Mouse (Mus musculus) heart, adult 2 months (tissue): ENCODE data around the gene Dppa1. TPM values are rescaled to one million over a fixed set of nuclear protein-coding genes. Genes with fewer than 3 reads are reported as not detected.
"Not testable (repeated sequence)": the region's sequence is repeated elsewhere in the genome, so short reads cannot be mapped to it uniquely, and the experiment has no call there.

Experiments
- DNase-seq, 2 experiments: peaks; one replicate each; pipeline ENCODE4 v3.0.0; 2021
- H3K27ac ChIP-seq: fragments of 200-600 bp; 2 replicates; pipeline ENCODE4 v1.8.1; 2022
- H3K27me3 ChIP-seq: fragments of 200-500 bp; 2 replicates; pipeline ENCODE4 v1.6.1; 2012; ENCODE audit warnings: mild to moderate bottlenecking, low read length, inconsistent platforms, mixed read lengths; ENCODE audit not compliant: control insufficient read depth, insufficient read depth
- H3K36me3 ChIP-seq: fragments of 200-500 bp; 2 replicates; pipeline ENCODE4 v1.6.1; 2012; ENCODE audit warnings: low read length, inconsistent platforms; ENCODE audit not compliant: control insufficient read depth, insufficient read depth
- H3K4me1 ChIP-seq: fragments of 200-500 bp; 2 replicates; pipeline ENCODE4 v1.6.1; 2011; ENCODE audit warnings: low read length; ENCODE audit not compliant: control insufficient read depth, insufficient read depth
- H3K4me3 ChIP-seq: fragments of 200-600 bp; 2 replicates; pipeline ENCODE4 v1.8.1; 2022
- H3K79me2 ChIP-seq: fragments of 200-500 bp; replicated peaks from 2 replicates; pipeline ENCODE4 v1.6.1; 2012; ENCODE audit warnings: mild to moderate bottlenecking, inconsistent platforms, low read length, moderate library complexity, mixed read lengths; ENCODE audit not compliant: control insufficient read depth, insufficient read depth
- H3K9ac ChIP-seq: fragments of 200-500 bp; 2 replicates; pipeline ENCODE4 v1.6.1; 2012; ENCODE audit warnings: low read depth, mild to moderate bottlenecking, control low read depth, inconsistent platforms, low read length, mixed read lengths
- CTCF ChIP-seq: fragments of 200-600 bp; IDR thresholded peaks from 2 replicates; pipeline ENCODE4 v1.8.1; 2022; ENCODE audit warnings: antibody characterized with exemption, mild to moderate bottlenecking, moderate library complexity
- EP300 ChIP-seq: fragments of 200-500 bp; IDR thresholded peaks from 2 replicates; pipeline ENCODE4 v1.6.1; 2011; ENCODE audit warnings: low read depth, low read length, control low read depth; ENCODE audit not compliant: insufficient read depth
- POLR2A ChIP-seq: fragments of 200-500 bp; IDR thresholded peaks from 2 replicates; pipeline ENCODE4 v1.6.1; 2011; ENCODE audit warnings: mild to moderate bottlenecking, low read depth, low read length, control low read depth; ENCODE audit not compliant: insufficient read depth
- WGBS: fragments of 180-500 bp; shearing (Covaris S2); methylation state at CpG from one replicate; pipeline ENCODE4 v1.1.7; 2018; 5-methylcytosine and 5-hydroxymethylcytosine counted together
- intact Hi-C: fragments of 180-260 bp; cut with DNase I; formaldehyde crosslinking; loops from one replicate; pipeline ENCODE4 v1.15.1; 2025
- polyA plus RNA-seq: library from polyadenylated mRNA; depleted of rRNA; stranded (reverse); fragments of >200 nt; gene quantifications from 2 replicates; pipeline ENCODE4 v1.2.3, GENCODE M21; 2012
- total RNA-seq, 2 experiments: library from RNA; stranded (reverse); gene quantifications; 2 replicates each; pipeline ENCODE4 v1.2.3; 2021

Dppa1 gene
- total and polyA plus RNA-seq, 3 experiments = not detected

DNA sequence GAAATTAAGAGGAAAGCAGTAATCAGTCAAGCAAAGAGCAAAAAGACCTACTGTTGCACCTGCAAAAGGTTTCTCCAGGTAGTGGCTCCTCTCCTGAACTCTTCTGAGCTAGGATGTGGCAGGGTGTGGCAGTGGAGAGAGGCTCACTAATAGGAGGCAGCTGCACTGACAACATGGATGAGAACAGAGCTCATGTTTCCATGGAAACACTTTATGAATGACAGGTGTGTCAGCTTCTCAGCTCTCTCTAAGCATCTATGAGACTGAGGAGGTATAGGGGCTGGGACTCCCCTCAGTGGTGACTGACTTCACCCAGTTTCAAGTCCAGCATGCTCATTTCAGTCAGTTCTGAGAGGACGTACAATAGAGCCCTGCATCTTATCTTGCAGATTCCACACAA is 15.8 kb upstream of the Dppa1 start:
- DNase-seq = no peak
- Histone ChIP-seq H3K36me3 (no peaks in the 10 kb centered on the region), H3K79me2 (no peaks in the 10 kb centered on the region), H3K27ac (no peak overlapping the region), H3K27me3 (no peaks in the 10 kb centered on the region), H3K9ac (no peak overlapping the region), H3K4me1 (no peaks in the 10 kb centered on the region), H3K4me3 (no peak overlapping the region)
- intact Hi-C loops = no loop called here
- TF ChIP-seq POLR2A (no peak), EP300 (no peak), CTCF (no peak)
- WGBS = 44% methylated on average over 1 of the region's 1 CpGs

DNA sequence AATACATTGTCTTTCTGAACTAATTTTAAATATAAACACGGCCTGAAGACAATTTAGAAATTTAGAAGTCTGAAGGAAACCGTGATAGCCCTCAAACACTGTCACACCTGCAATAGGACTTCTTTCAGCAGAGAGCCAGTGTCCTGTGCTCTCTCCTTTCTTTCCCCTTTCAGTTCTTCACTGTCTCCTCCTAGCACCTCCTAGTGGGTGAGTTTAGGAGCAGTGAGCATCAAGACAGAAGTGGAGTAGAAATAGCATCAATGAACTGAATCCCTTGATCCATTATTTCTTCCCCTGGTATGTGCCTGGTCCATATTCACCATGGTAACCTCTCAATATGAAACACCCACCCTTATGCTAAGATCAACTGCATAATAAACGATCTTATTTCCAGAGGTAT is 7.5 kb upstream of the Dppa1 start:
- H3K79me2 ChIP-seq = no peaks in the 10 kb centered on the region
- H3K27ac ChIP-seq = no peak overlapping the region
- no peak overlapping the region for H3K4me3 ChIP-seq
- no peaks in the 10 kb centered on the region for H3K4me1 ChIP-seq
- H3K27me3 ChIP-seq = no peaks in the 10 kb centered on the region
- no peak overlapping the region for H3K9ac ChIP-seq
- no peaks in the 10 kb centered on the region for H3K36me3 ChIP-seq
- TF ChIP-seq CTCF (no peak), EP300 (no peak), POLR2A (no peak)
- WGBS = 69% methylated on average over 3 of the region's 3 CpGs
- DNase-seq = no peak
- intact Hi-C loops = no loop called here

DNA sequence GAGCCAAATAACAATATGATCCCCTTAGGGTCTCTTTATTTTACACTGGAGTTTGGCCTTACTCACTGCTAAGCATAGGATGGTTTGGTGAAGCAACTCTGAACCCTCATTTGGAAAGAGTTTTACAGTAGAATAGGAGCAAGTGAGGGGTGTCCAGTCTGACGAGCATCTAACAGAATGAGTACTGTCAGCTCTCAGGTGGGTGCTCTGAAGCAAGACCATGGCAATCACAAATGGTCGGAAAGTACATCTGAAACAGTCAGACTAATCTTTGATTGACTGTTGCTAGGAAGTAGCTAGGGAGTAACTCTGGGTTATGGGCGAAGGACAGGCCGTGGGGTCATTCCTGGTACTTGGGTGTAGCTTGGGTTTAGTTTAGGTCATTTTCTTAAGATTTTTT is 6.5 kb upstream of the Dppa1 start:
- H3K9ac ChIP-seq, DNase-seq, H3K27me3 ChIP-seq, H3K27ac ChIP-seq, H3K4me1 ChIP-seq, H3K36me3 ChIP-seq, H3K79me2 ChIP-seq, intact Hi-C loops, H3K4me3 ChIP-seq: not testable (repeated sequence)
- 87% methylated on average over 4 of the region's 4 CpGs for WGBS

DNA sequence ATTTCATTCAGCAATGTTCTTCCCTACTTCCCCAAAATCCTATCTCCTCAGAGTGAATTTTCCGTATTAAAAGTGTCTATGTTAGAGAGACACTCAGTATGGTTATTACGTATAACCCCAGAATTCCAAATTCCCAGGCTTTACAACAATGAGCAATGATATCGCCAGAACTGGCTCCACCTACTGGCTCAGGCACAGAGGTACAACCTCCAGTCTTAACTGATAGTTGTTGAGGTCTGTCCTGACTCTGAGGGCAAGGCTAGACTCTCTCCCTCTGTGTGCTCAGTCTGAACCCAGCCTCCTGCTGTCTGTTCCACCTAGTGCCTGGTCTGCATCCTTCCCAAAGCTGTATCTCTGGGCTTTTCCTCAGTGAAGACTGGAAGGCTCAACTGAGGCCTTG is 2.6 kb upstream of the Dppa1 start:
- no peak overlapping the region for H3K27ac ChIP-seq
- TF ChIP-seq POLR2A (no peak), CTCF (peak; percentile 68), EP300 (no peak)
- no peaks in the 10 kb centered on the region for H3K4me1 ChIP-seq
- H3K9ac ChIP-seq = no peak overlapping the region
- intact Hi-C loops = no loop called here
- 26% methylated on average over 3 of the region's 3 CpGs for WGBS
- H3K4me3 ChIP-seq = no peak overlapping the region
- H3K27me3 ChIP-seq = no peaks in the 10 kb centered on the region
- H3K36me3 ChIP-seq = no peaks in the 10 kb centered on the region
- H3K79me2 ChIP-seq = no peaks in the 10 kb centered on the region
- peak in 1 of 2 experiments; percentile 28 for DNase-seq

DNA sequence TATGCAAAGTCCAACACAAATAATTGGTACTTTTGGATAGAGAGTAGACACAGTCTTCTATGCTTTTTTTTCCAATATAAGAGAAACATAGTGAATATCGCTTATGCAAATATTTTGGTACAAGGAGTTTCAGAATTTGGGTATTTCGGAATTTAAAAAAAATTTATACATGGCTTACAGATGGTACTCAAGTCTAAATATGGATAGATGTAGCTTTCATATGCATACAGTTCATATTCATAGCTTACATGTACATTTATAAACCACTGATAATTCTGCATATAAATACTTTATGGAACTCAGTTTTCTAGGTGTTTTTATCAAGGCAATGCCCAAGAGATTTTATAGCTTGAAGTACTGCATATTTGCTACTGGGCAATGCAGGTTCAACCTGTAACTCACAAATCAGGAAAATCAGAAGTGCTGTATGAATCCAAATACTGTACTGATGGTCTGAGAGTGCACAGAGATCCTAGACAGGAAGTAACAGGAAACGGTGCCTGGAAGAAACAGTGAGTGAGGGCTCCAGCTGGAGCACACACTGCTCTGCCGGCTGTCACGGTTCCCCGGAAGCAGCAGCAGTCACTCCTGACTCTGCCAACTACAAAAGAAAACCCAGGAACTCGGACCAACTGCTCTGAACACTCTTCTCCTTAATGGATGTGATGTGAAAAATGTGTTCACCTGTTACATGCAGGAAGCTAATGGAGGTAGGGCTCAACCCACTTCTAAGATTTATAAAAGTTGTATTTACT is 8.5 kb downstream of the Dppa1 start:
- DNase-seq = no peak
- intact Hi-C loops = loop anchor here (10.0 kb wide), 1 partner anchor 1334 kb away; no protein-coding TSS in a partner anchor
- WGBS = 45% methylated on average over 7 of the region's 7 CpGs
- no peaks in the 10 kb centered on the region for H3K36me3 ChIP-seq
- no peak overlapping the region for H3K9ac ChIP-seq
- H3K27me3 ChIP-seq = no peaks in the 10 kb centered on the region
- H3K27ac ChIP-seq = no peak overlapping the region
- no peaks in the 10 kb centered on the region for H3K4me1 ChIP-seq
- no peak overlapping the region for H3K4me3 ChIP-seq
- no peaks in the 10 kb centered on the region for H3K79me2 ChIP-seq
- TF ChIP-seq CTCF (no peak), EP300 (no peak), POLR2A (no peak)

DNA sequence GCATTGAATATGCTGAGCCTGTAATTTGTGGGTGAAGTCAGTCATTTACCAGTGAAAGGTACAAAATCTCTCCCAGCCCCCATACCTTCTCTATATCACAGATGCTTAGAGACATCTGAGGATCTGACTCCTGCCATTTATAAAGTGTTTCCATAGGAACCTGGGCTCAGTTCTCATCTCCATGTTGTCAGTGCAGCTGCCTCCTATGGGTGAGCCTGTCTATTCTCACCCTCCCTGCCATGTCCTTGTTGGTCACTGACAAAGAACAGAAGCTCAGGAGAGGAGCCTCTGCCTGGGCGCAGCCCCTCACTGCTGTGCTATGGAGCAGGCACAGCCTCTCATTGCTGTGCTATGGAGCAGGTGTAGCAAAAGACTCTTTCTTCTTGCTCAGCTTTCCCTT is 9.1 kb downstream of the Dppa1 start:
- H3K79me2 ChIP-seq = no peaks in the 10 kb centered on the region
- no peaks in the 10 kb centered on the region for H3K36me3 ChIP-seq
- no peak overlapping the region for H3K27ac ChIP-seq
- 88% methylated on average over 1 of the region's 1 CpGs for WGBS
- intact Hi-C loops = loop anchor here (10.0 kb wide), 1 partner anchor 1335 kb away; no protein-coding TSS in a partner anchor
- H3K27me3 ChIP-seq = no peaks in the 10 kb centered on the region
- TF ChIP-seq POLR2A (no peak), CTCF (no peak), EP300 (no peak)
- H3K4me1 ChIP-seq = no peaks in the 10 kb centered on the region
- H3K4me3 ChIP-seq = no peak overlapping the region
- no peak for DNase-seq
- no peak overlapping the region for H3K9ac ChIP-seq
